Mouse (Mus musculus): ENCODE results near the gene Ttc38.

Ttc38 gene

DNA sequence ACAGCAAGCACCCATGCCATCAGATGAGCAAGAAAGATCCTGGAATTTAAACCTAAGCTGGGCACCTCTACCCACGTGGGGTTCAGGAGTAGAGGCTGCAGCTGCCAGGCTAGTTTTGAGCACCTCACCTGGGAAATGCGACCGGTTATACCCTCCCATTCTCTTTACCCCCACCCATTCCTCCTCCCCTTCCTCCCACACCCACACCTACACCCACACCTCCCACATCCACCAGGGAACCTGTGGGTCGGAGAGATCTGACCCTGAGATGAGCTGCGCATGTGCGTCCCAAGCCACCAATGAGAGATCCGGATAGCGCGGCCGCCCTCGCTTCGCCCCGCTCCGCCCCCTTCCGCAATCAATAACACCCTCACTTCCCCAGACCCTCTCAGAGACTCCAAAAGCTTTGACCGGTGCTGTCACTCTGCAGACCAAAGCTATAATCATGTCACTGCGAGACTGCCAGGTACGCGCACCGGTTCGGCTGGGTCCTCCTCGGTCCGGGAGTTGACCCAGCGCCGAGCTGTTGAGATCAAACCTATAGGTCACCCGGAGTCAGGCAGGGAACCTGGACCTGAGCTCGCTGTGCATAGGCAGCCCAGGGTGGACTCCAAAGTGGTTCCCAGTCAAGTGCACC lies at the start of gene Ttc38:
Gene Ttc38 (plus strand): TSS at position 353 of the 637 bp plus-strand sequence.
- DNase-seq, result peak; percentile 88 to 92

DNA sequence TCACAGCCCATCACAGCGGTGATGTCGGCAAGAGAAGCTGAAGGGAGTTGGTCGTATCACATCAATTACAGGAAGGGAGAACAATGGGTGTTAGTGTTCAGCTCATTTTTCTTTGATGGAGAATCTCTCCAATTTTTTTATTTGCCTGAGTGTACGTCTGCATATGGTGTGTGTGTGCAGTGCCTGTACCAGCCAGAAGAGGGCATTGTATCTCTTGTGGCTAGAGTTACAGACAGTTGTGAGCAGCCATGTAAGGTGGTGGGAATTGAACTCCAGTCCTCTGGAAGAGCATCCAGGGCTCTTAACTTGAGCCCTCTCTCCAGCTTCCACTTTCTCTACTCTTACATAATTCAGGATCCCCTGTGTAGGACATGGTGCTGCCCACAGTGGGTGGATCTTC lies 49.0 kb upstream of the Ttc38 start:
- DNase-seq, result no peak

DNA sequence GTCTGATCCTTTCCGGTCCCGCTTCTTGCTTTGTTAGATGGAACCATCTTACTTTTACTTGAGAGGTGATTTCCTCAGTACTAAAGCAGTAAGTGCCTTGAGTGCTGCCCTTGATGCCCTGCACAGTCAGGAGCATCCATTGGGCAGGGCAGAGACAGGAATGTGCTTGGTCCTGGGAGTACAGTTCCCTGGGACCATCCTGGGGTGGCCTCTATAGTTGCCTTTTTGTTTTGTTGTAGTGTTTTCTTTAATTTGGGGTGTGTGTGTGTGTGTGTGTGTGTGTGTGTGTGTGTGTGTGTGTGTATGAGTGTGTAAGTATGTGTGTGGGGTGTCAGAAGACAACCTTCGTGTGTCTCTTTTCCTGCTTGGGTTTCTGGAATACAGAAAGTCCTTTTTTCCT lies 47.8 kb upstream of the Ttc38 start:
- no peak for DNase-seq

DNA sequence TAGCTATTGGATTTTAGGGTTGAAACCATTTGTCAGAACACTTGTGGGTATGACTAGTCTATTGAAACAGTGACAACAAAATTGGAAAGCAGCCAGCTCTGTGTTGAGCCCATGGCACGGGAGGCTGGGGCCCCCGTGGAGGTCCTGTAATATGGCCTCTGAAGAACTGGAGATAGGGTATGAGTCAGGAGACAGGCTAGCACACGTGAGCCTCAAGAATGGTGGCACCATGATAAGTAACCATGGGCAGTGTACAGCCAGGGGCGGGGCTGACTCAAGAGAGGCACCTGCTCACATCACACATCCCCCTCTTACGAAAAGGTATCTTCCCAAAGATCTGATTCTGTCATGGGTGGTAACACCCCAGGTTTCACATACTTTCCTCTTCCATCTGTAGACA lies 45.4 kb upstream of the Ttc38 start:
- DNase-seq, result peak in 1 of 2 experiments; percentile 18

DNA sequence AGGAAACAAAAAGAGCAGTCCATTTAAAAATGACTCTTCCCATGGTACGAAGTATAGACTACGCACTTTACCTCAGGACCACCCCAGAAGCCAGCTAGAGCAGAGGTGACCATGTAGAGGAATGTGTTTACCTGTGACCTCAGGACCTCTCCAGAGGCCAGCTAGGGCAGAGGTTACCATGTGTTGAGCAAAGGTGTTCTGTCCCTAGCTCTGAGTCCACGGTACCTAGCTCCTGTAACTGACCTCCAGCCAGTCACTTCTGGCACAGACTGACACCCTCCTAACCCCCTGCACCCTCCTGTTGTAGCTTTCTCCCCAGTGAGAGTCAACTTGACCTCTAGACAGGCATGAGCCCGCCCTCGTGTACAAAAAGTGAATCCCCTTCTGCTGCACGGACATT lies 44.6 kb upstream of the Ttc38 start:
- DNase-seq, result no peak

DNA sequence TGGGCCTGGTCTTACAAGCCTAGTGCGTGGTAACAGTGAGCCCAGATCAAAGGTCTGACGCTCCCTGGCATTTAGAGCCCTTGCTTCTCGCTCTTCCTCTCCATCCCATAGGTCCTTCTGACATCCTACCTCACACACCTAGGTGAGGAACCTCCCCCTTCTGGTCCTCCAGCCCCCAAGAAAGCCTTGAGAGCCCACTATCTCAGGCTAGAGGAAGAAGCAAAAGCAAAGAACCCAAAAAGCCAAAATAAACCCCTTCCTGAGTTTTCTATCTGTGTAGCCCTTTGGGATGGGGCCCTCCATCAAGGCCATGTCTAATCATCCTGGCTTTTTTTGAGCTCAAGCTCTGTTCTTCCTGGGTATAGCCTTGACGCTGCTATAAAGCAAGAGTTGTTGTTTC lies 44.1 kb upstream of the Ttc38 start:
- DNase-seq, result no peak

DNA sequence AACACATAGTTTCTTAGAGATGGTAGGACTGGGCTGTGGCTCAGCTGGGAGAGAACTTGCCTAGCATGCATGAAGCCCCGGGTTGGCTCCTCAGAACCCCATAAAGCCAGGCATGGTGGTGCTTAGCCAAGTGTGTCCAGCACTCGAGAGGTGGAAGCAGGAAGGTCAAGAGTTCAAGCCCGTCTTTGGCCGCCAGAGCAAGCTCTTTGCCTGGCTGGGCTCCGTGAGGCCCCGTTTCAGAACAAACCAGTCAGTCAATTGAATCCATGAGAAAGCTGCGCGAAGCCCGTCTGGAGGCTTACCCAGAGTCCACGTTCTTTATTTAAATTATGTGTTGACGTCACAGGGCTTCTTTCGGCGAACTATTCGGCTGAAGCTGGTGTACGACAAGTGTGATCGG lies 43.5 kb upstream of the Ttc38 start:
- no peak for DNase-seq

DNA sequence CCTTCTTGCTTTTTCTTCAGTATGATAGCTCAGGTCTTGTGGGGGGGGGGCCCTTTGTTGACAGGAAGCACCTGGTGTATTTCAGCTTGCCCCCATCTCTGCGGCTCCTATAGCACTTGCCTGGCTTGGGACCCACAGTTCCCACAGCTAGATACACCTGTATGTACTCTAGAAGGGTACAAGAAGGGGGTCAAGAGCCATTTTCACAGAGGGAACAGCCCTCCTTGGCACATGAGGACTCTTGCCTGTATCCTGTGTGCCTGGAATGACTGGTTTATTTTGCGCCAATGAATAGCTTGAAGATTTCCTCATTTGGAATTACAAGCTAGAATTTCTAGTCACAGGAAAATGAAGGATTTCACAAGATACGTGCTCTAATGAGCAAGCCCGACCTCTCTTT lies 40.7 kb upstream of the Ttc38 start:
- DNase-seq, result no peak

DNA sequence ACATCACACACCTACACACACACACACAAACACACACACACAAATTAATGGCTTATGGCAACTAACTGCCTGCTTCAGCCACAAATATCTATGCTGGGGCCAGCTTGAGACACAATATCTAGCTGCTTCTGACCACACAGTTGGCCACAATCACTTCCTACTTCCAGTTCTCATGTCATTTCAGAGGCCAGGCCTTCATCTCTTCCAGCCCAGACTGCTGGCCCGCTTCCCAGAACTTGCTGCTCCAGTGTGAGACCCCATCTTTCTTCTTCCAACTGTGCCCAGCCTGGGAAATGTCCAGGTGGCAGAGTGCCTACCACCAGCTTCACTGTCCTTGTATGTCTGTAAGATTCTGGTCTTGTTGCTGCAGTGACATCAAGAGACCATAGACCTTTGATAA lies 39.3 kb upstream of the Ttc38 start:
- DNase-seq, result peak; percentile 99

DNA sequence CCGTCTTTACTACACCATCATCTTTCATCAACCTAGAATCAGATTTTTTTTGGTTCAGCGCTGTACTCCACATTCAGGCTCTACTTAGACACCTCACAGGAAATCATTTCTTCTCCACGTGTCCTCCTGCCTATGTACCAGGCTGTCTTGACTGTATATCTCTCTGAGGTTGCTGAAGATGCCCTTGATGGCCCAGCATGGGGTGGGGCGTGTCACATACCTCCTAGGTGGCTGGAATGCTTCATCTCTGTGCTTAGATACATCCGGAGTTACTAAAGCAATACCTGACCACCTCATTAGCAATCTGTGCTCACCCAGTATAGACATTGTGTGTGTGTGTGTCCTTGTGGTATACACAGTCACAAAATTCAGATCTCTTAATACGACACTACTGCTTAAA lies 36.6 kb upstream of the Ttc38 start:
- DNase-seq, result no peak

DNA sequence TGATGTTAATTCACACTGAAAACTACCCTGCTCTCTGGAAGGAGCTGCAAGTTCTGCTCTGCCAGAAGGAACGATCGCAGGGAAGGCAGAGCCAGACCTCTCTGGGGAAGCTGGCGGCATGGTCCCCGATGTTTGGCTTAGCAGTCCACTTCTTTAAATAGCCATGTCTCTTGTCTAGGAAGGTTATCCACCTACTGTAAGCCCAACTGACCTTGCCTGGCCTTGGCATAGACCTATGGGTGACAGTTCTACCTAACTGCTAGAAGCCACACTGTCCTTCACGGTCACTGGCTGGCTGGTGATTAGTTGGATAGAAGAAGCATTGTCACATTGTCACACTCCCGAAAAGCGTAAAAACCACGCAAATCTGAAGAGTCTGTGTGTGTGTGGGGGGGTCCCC lies 33.4 kb upstream of the Ttc38 start:
- peak in 1 of 2 experiments; percentile 21 for DNase-seq

DNA sequence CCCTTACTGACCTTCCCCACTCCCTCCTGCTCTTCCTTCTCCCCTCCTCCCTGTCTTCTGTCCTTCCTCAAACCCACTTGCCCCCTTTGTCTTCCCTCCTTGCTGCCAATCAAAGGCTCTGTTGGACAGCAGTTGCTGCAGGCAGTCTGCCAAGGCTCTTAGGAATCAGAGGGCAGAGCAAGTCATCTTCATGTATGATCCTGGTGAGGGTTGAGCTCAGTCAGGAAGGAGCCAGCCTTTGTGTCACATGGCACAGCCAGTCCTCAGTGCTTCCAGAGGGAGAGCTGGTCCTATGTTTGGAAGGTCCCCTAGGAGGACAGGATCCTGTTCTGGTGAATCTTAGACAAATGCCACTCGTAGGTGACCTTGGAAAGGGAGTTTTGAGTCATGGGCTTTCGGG lies 29.2 kb upstream of the Ttc38 start:
- peak; percentile 61 to 72 for DNase-seq

DNA sequence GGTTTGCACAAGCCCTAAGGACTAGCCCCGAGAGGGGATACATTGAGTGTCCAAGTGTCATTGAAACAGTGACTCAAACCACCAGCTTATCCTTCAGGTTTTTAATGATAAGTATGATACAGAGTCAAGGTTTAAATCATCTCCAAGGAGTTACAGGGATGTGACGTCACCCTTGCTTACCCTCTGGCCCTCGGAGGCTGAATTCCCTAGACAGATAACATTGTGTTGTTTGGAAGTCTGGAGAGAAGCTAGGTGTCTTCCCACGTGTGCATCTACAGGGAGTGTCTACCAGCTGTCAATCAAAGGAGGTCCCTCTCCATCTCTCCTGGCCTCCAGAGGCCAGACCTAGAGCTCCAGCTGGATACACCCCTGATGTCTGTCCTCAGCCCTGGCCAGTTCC lies 25.2 kb upstream of the Ttc38 start:
- no peak for DNase-seq

DNA sequence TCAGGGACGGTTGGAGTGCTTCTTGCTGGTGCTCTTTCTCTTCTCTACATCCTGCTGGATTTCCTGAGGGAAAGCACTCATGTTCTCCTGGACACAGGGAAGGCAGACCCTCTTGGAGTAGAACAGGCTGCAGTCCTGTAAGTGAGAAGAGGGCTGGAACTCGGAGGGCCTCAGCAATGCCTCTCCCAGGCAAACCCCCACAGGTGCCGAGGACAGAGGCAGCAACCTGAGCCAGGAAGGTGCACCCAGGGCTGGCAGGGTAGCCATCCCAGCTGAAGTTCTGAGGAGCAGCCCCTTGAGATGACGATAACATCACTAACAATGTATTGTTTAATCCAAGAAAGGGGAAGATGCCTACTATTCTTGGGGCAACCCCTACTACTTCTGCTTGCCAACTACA lies 24.7 kb upstream of the Ttc38 start:
- no peak for DNase-seq

DNA sequence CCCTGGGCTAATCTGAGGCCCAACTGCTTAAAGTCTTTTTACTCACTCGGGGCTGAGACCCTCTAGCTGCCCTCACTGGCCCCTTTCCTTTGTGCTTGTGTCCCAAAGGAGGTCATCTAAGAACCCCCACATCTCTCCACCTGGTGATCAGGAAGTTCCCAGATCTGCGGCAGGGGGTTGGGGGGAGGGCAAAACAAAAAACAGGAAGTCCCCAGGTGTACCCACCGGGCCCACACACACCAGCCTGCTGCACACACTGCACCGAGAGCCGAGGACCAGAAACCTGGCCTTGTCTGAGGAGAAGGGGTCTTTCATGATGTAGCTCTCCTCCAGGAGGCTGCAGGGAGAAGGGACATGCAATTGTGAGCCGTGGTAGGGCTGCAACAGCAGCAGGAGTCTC lies 24.1 kb upstream of the Ttc38 start:
- DNase-seq, result no peak

DNA sequence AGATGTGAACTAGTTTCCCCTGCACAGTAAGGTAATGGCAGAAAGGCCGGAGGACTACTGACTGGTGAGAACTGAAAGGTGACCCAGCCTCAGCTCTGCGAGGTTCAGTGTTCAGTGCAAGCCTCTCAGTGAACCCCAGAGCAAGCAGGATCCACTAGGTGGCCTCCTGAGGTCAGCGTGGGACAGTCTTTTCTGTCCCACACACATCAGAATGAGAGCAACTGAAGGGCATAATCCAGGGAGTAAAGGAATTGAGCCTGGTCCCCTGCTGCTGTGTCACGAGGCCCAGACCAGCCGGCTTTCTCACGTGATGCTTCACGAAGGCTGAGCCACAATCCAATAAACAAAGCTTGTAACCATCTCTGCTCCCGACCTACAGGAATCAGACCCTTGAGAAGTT lies 23.7 kb upstream of the Ttc38 start:
- no peak for DNase-seq

DNA sequence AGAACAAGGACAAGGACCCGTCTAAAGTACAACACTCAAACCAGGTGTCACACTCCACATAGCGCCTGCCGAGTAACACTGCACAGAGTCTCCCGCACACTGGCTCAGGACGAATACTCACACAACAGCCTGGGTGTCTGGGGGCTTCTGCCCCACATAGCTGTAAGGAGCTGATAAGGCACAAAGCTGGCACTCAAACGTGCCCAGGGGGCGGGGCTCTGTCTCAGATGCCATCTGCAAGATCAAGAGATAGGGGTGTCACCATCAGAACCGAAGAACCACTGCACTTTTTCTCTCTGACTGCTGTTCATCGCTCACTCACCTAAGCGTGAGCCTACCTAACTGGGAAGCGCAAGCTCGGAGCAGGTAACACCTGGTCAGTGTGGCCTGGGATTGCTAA lies 23.0 kb upstream of the Ttc38 start:
- DNase-seq, result peak in 1 of 2 experiments; percentile 21

DNA sequence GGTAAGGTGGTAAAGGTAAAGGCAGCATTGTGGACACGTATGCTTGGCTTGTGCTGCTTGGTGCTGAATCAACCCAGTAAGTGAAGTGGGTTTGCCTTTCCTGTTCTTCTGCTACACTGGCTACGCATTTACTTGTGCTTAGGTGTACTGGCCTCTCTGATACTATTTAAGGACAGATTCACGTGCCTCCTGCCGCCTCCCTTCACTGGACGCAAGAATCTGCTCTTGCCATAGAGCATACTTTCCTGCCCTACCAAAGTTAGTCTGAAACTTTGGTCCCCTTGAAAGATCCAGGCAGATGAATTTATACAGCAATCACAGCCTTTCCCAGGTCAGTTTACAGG lies 21.7 kb upstream of the Ttc38 start:
- DNase-seq, result no peak

DNA sequence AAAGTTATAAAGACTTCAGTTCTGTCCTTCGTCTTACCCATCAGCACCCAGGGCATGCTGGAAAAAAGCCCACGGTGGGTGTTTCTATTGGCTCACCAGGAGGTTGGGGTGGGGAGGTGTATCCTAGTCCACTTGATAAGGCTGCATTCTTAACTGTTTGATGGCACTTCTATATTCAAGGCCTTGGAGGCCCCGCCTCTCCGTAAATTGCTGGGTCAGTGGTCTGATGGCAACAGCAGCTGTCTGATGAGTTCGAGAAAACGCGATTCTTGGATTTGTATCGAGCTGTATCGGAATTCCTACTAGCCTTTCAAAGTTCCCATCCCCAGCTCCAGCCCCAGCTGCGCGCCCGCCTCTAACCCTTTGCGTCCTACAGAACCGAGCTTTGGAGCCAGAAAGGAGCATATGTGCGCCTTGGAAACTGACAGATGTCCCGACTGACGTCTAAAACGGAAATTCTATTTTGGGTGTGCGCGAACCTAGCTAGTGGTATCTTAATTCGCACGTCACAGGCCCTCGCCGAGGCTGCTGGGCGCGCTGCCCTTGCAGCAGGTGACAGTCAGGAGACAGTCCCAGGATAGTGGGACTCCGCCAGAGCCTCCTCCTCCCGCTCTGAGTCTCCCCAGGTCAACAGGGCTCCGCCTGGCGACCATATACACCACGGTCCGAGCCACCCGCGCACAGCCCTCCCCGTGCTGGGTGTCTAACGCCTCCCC lies 21.1 kb upstream of the Ttc38 start:
- peak; percentile 87 to 88 for DNase-seq

DNA sequence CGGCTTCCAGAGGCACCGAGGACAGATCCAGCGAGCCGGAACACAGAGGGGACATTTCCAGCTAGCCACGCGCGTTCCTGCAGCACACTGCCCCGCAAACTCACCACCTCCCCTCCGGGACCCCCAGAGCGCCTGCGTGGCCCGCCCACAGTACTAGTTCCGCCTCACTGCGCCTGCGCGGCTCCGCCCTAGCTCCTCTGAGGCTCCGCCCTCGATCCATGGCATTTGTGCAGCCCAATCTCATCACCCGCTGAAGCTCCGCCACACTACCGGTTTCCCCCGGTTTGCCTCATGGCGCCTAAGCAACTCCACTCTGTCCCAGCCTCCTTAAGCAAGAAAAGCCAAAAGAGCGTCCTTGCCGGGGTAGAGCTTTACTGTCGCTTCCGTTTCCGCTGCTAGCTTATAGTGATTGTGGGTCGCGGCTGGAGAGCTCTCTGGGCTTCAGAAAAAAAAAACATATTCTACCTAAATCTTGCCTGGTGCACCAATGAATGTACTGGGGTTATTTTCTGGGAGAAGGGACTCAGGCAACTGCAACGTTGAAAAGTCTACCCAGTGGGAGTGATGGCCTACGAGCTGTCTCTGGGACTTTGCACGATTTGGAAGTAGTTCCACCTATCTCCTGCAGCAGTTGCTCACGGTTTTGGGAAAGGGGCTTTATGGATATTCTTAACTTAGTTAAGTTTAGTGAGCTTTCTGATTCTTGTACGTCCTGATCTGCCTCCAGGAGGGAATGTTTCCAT lies 20.4 kb upstream of the Ttc38 start, which contains the start of gene Cdpf1:
Gene Cdpf1 (minus strand): TSS at position 163 of the 743 bp plus-strand sequence.
- DNase-seq, result peak; percentile 100

DNA sequence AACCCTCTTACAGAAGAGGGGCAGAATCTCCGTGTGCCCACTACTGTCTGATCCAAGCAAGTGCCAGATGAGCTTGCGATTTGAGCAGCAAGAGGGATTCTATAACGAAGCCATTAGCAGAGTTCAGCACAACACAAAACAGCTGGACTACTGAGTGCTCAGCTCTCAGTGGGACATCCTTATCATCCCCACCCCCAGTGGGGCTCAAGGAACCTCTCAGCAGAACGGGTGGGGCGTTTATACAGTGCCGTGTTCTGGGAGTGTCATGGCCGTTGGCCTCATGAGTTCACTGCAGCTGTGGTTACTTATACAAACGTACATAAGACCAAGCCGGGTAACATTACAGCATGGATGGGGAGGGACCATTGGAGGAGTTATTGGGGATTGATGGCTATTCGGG lies 18.7 kb upstream of the Ttc38 start:
- DNase-seq, result no peak

DNA sequence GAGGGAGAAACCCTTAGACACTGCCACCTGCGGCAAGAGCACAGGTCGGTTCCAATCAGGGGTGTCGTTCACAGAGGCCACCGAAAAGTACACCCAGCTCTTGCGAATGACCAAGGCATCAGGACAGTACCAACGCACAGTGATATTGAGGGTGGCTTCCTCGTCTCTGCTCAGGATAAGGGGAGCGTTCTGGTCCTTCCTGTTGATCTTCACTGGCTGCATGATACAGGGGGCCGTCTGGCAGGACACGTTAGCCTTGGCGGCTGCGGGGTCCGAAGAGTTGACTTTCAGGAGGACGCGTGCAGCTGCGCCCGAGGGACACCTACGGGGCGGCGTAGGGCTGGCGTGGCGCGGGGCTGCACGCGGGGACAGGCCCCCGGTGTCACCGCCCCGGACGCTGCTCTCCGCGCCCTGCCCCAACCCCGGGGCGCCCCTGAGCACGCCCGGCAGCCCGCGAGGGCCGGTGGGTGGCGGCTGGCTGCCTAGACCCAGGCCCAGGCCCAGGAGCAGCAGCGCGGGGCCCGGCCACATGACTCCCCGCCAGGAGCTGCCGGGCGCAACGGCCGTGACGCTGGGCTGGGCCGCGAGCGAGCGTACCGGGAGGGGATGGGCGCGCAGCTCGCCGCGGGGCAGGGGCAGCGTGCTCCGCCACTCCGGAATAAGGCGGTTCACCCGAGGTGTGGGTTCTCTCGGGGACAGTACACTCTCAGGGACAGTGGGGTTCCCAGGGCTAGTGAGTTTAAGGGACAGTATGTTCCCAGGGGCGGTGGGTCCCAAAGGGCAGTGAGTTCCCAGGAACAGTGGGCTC lies 10.7 kb upstream of the Ttc38 start, which contains the start of gene Pkdrej:
Gene Pkdrej (minus strand): TSS at position 532 of the 808 bp plus-strand sequence.
- DNase-seq, result peak; percentile 58 to 60

DNA sequence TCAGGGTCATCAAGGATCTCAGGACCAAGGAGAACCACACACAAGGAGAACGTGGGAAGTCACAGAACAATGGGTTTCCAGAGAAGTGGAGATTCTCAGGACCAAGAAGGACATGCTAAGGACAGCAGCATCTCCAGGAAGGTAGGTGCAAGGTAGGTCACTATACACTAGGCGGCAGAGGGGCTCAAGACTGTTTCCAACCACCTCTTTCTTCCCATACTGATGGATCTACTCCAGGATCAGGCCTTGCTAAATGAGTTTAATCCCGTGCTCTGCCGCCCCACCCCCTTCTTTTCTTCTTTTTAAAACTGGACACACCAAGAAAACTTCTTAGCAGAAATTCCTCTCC lies 10.1 kb upstream of the Ttc38 start:
- peak in 1 of 2 experiments; percentile 45 for DNase-seq

Data from cerebellum, postnatal 10 days (tissue).